Mouse (Mus musculus) kidney, postnatal 14 days (tissue): Measurements from ENCODE around the gene Gamt.
"Not testable (repeated sequence)": the region's sequence is repeated elsewhere in the genome, so short reads cannot be mapped to it uniquely, and the experiment has no call there.

ENCODE experiments used
- DNase-seq: peaks from one replicate; pipeline ENCODE4 v3.0.0; 2022; ENCODE audit warnings: mixed read lengths

The Gamt gene

DNA sequence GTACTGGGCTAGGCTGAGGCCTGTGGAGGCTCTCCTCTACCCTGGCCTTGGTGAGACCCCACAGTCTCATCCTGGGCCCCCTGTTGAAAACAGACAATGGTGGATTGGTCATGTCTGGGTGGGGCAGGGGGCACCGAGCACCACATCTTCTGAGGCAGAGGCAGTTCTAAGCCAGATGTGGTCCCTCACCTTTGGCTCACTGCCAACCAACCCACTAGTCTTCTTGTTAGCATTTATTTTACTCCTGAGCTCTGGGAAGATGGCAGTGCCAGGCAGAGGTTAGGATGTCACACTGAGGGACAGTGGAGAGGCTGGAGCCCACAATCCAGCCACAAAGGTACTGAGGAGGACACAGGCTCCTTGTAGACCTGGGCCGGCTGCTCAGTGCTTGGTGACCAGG is 2.9 kb downstream of the Gamt start:
- no peak for DNase-seq

DNA sequence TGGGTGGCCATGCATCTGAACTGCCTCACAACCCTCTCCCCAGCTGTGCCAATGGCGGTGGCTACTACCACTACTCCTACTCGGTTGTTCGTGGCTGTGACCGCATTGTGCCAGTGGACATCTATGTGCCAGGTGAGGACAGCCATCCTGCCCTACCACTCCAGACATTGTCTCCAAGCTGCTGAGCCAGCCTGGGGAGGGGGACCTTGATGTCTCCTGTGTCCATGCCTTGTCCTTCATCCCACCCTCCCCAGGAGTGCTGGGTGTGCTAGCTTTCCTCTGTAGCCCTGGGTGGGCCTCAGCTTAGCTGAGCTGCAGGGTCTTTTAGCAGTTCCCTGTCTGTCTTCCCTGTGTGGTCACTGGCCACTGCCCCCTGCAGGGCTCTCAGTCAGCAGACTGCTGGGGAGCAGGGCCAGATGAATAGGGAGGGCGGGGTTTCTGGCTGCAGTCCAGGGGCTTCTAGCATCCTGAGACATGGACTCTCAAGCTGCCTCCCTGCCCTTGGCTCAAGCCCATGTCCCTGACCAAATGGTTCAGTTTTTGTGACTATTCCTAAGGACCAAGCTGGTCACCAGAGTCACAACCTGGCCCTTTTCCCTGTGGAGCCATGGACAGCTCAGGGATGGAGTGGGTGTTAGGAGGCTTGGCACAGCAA is 4.8 kb downstream of the Gamt start:
- peak; percentile 53 for DNase-seq

GRCm38 (mm10) chr10:80254331-80255297 is 6.2 kb downstream of the Gamt start:
- no peak for DNase-seq

DNA sequence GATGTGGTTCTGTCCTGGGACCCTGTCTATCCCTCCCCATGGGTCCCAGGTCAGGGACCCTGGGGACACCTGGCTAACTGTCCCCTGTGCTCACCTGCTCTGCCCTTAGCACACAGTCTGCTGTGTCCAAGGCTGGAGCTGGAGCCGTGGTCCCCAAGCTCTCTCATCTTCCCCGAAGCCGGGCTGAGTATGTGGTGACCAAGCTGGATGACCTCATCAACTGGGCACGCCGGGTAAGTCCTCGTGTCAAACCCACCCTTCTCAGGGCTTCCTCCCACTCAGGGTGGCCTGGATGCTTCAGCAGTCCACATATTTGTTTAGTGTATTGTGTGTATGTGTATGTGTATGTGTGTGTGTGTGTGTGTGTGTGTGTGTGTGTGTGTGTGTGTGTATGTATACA is 7.3 kb downstream of the Gamt start:
- no peak for DNase-seq

DNA sequence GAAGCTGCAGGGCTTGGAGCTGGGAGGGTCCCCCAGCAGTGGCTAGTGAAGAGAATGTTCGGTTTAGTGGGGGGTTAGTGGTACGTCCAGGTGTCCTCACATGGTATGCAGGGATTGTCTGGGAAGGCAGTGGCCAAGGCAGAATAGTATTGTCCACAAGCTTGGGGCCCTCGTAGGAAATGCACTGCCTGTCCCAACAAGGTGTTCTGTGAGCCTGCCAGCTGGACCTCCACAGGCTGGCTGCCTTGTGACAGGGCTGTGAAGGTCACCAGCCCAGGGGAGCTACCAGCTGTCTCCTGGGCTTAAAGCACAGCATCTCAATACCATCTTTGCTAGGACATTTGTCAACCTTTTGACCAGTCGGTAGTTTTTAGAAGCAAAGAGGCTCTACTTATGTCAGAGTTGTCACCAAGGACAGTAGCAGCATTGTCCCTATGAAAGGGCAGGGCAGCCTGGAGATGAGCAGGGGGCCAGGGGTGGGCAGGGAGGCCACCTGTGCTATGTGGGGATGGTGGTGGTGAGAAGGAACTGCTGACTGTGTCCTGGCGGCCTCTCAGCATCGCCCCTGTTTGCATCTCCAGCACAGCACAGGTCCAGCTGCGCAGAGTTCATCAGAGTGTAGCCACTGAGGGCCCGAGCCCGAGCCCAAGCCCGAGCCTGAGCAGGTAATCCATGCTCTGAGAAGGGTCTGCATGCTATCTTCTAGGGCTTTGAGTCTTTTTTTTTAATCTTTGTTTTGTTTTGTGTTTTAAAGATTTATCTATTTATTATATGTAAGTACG is 8.1 kb downstream of the Gamt start:
- no peak for DNase-seq

- no peak for DNase-seq
Observed at GRCm38 (mm10) chr10:80252011-80252410, 8.8 kb downstream of the Gamt start.

GRCm38 (mm10) chr10:80250573-80250972 is 10.2 kb downstream of the Gamt start:
- no peak for DNase-seq

DNA sequence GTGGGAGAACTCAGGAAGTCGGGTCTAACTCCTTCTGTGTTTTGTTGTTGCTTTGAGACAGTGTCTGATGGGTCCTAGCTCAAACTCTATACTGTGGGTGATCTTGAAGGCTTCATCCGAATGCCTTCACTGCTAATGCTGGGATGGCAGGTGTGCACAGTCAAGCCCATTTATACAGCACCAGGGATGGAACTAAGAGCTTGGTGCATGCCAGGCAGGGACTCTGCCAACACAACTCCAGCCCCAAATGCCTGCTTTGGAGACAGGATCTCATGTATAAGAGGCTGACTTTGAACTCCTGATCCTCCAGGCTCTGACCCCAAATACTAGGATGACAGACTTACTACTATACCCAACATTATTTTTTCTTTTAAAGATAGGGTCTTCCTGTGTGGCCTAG is 10.8 kb downstream of the Gamt start:
- no peak for DNase-seq

- peak; percentile 96 for DNase-seq
Observed at GRCm38 (mm10) chr10:80248971-80249640, 11.7 kb downstream of the Gamt start, which contains the start of gene Ndufs7. Ndufs7 (plus strand) TSS chr10:80249121.

DNA sequence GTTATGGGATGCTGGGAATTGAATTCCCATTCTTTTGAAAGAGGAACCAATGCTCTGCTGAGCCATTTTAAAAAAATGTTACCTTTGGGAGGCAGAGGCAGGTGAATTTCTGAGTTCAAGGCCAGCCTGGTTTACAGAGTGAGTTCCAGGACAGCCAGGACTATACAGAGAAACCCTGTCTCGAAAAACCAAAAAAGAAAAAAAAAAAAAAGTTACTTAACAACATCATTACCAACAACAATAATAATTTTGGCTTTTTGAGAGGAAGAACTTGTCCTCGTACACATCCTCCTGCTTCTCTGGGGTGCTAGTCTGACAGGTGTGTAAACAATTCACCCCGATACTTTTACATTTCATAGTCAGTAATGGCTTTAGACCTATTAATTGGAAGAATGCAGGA is 12.4 kb downstream of the Gamt start:
- DNase-seq, result not testable (repeated sequence)

GRCm38 (mm10) chr10:80247849-80248248 is 13.0 kb downstream of the Gamt start:
- peak; percentile 44 for DNase-seq

- DNase-seq, result peak; percentile 87
Observed at GRCm38 (mm10) chr10:80245600-80245999, 15.2 kb downstream of the Gamt start.

DNA sequence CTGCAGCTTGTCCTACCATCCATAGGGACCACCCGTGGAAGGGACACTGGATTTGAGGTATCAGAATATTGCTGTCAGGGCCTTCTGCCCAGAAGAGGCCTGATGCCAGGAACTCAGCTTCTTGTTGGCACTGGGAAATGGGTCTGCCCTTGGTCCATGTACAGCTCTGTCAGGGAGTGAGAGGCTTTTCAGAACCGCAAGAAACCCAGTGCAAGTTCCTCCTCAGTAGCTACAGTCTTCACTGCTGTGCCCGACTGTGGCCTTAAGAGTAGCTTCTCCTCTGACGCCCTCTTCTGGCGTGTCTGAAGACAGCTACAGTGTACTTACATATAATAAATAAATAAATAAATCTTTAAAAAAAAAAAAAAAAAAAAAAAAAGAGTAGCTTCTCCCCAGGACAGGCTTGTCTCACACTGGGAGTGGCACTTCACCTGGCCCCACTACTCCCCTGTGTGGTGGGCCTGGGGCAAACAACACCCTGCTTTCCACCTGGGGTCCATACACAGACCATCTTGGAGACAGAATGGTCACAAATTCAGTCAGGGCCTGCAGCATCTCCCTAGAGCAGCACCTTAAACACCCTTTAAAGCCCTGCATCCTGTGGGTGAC is 15.9 kb downstream of the Gamt start:
- DNase-seq, result peak; percentile 45

DNA sequence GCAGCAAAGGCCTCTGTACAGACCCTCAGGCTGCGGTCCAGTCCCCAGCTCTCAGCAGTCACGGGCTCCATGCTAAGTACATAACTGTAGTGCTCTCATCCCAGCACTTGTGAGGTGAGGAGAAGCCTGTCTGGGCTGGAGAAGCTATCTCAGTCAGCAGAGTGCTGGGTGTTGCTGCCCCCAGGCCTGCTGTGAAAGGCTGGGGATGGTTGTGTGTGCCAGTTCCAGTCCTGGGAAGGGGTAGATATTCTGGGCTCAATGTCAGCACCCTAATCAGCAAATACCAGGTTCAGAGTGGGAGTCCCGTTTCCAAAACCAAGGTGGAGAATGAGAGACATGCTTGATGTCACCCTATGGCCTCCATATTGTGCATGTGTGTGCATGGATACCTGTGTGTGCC is 18.2 kb downstream of the Gamt start:
- DNase-seq, result no peak

- no peak for DNase-seq
Observed at GRCm38 (mm10) chr10:80242088-80242487, 18.7 kb downstream of the Gamt start.

GRCm38 (mm10) chr10:80239791-80240190 is 21.0 kb downstream of the Gamt start:
- DNase-seq, result no peak

- no peak for DNase-seq
Observed at GRCm38 (mm10) chr10:80238306-80238705, 22.5 kb downstream of the Gamt start.

DNA sequence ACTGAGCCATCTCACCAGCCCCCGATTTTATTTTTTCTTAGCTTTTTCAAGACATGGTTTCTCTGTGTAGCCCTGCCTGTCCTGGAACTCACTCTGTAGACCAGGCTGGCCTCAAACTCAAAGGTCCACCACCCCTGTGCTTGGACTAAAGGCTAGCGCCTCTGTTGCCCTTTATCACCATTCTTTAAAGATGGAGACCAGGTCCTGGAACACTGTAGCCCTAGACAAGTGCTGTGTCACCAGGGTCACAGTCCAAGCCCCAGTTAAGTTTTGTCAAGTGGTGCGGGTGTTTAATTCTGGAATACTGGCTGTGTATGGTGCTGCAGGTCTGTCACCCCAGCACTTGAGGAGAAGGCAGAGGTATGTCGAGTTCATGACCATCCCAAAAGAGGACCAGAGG is 23.8 kb downstream of the Gamt start:
- no peak for DNase-seq

- no peak for DNase-seq
Observed at GRCm38 (mm10) chr10:80236145-80236825, 24.5 kb downstream of the Gamt start.

GRCm38 (mm10) chr10:80227877-80228775 is 32.7 kb downstream of the Gamt start:
- DNase-seq, result peak; percentile 71

- DNase-seq, result no peak
Observed at GRCm38 (mm10) chr10:80227166-80227539, 33.7 kb downstream of the Gamt start.
